Mouse (Mus musculus): ENCODE results near the gene 9030612E09Rik. TPM values are rescaled to one million over a fixed set of nuclear protein-coding genes. Genes with fewer than 3 reads are reported as not detected.

The 9030612E09Rik gene
- polyA plus RNA-seq, 1 experiment from 2014 or later, result 1.6 TPM

GRCm38 (mm10) chr10:43203865-43204264, 29.4 kb downstream of the 9030612E09Rik start:
- Histone ChIP-seq H3K4me2 (replicated peaks) (no peak overlapping the region), H3K9ac (no peak overlapping the region), H3K4me3 (replicated peaks) (no peak overlapping the region), H3K9me3 (replicated peaks) (no peaks in the 10 kb centered on the region), H3K27ac (replicated peaks) (no peak overlapping the region), H3K36me3 (no peaks in the 10 kb centered on the region), H3K4me1 (no peaks in the 10 kb centered on the region), H3K27me3 (no peaks in the 10 kb centered on the region)
- 0 out of 2 replicates have a peak, but pooled peaks have one; percentile 51 for ATAC-seq (ENCODE audit: insufficient number of reproducible peaks, low FRiP score, low TSS enrichment, low read depth)
- 60% methylated on average over 3 of the region's 3 CpGs for WGBS

DNA sequence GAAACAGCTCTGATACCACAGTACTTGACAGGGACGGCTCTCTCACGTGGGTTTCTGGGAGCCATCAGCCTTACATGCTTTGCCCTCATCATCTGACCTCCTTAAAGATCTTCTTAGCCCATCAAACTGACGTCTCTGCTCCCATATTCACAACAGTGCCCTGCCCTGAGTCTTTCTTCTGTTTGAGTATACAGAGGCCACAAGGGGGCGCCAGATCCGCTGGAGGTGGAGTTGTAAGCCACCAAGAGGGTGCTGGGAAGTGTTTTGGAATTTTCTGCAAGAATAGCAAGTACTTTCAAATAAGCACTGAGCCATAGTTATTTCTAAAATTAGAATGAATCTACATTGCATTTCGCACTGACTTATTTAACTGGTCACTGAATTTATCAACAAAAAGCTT, 37.4 kb downstream of the 9030612E09Rik start:
- no peak overlapping the region for H3K4me2 ChIP-seq (replicated peaks)

DNA sequence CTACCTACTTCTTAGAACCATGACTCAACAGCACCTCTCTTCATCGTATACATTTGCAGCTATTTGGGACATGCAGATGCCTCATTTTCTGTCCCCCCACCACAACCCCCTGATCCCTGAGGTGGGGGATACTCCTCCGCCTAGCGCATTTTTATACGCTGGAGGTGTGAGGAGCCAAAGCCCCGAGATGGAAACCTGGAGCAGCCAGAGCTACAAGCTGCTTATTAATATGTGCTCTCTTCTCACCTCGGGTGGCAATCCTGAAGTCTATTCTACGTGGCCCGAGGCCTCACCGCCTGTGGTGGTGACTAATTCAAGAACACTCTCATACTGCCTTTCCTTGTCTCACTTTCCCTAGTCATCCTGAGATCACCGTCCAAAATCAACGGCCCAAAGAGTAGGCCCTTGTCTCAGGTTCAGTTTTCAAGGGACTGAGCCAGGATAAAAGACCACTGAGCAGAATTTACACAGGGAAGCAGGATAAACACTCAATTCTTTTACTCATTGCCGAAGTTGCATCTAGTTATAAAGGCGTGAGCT, 42.9 kb downstream of the 9030612E09Rik start:
- Histone ChIP-seq H3K9me3 (replicated peaks) (no peaks in the 10 kb centered on the region), H3K4me3 (replicated peaks) (no peak overlapping the region), H3K36me3 (no peaks in the 10 kb centered on the region), H3K9ac (no peak overlapping the region), H3K27me3 (no peaks in the 10 kb centered on the region), H3K4me2 (replicated peaks) (no peak overlapping the region), H3K27ac (replicated peaks) (no peak overlapping the region), H3K4me1 (peaks cover 10% of the 10 kb centered on the region)
- 92% methylated on average over 13 of the region's 13 CpGs for WGBS
- no peak for ATAC-seq (ENCODE audit: insufficient number of reproducible peaks, low FRiP score, low TSS enrichment, low read depth)

More for the DNA sequence above, 37.4 kb downstream of the 9030612E09Rik start:
- H3K4me1 ChIP-seq, result no peaks in the 10 kb centered on the region
- H3K27me3 ChIP-seq, result no peaks in the 10 kb centered on the region
- no peak overlapping the region for H3K9ac ChIP-seq
- H3K36me3 ChIP-seq, result no peaks in the 10 kb centered on the region
- no peak overlapping the region for H3K4me3 ChIP-seq (replicated peaks)
- no peaks in the 10 kb centered on the region for H3K9me3 ChIP-seq (replicated peaks)
- 33% methylated on average over 6 of the region's 6 CpGs for WGBS
- peak overlapping the region; percentile 48; the same call in 1 of the 2 replicates for H3K27ac ChIP-seq (replicated peaks)
- ATAC-seq (ENCODE audit: insufficient number of reproducible peaks, low FRiP score, low TSS enrichment, low read depth), result no peak

- 10% methylated on average over 7 of the region's 7 CpGs for WGBS
- Histone ChIP-seq H3K4me1 (peaks cover 10% of the 10 kb centered on the region), H3K27ac (replicated peaks) (peak overlapping the region; percentile 91), H3K9me3 (replicated peaks) (no peaks in the 10 kb centered on the region), H3K4me2 (replicated peaks) (peak overlapping the region; percentile 57), H3K27me3 (no peaks in the 10 kb centered on the region), H3K4me3 (replicated peaks) (peak overlapping the region; percentile 89), H3K9ac (peak overlapping the region; percentile 88), H3K36me3 (no peaks in the 10 kb centered on the region)
- ATAC-seq (ENCODE audit: insufficient number of reproducible peaks, low FRiP score, low TSS enrichment, low read depth), result no peak
These were observed 46.0 kb downstream of the 9030612E09Rik start for GRCm38 (mm10) chr10:43220479-43220878.

GRCm38 (mm10) chr10:43220910-43221625, 46.6 kb downstream of the 9030612E09Rik start, which contains the start of gene Pdss2:
Gene Pdss2, plus strand, starts transcription at chr10:43221486.
- peaks cover 10% of the 10 kb centered on the region for H3K4me1 ChIP-seq
- peak within 1 kb of the TSS; percentile 89 for H3K4me3 ChIP-seq (replicated peaks)
- ATAC-seq (ENCODE audit: insufficient number of reproducible peaks, low FRiP score, low TSS enrichment, low read depth), result peak; percentile 96
- H3K9ac ChIP-seq, result peak within 1 kb of the TSS; percentile 88
- H3K27me3 ChIP-seq, result no peaks in the 10 kb centered on the region
- WGBS, result under 1% methylated on average over 50 of the region's 50 CpGs
- H3K9me3 ChIP-seq (replicated peaks), result no peaks in the 10 kb centered on the region
- peak within 1 kb of the TSS; percentile 91 for H3K4me2 ChIP-seq (replicated peaks)
- H3K36me3 ChIP-seq, result no peaks in the 10 kb centered on the region
- H3K27ac ChIP-seq (replicated peaks), result peak within 1 kb of the TSS; percentile 91

GRCm38 (mm10) chr10:43221659-43222058, 47.2 kb downstream of the 9030612E09Rik start:
- H3K9me3 ChIP-seq (replicated peaks), result no peaks in the 10 kb centered on the region
- under 1% methylated on average over 25 of the region's 25 CpGs for WGBS
- ATAC-seq (ENCODE audit: insufficient number of reproducible peaks, low FRiP score, low TSS enrichment, low read depth), result peak; percentile 49
- no peaks in the 10 kb centered on the region for H3K36me3 ChIP-seq
- H3K4me3 ChIP-seq (replicated peaks), result peak overlapping the region; percentile 89
- H3K27ac ChIP-seq (replicated peaks), result peak overlapping the region; percentile 91
- peak overlapping the region; percentile 91 for H3K4me2 ChIP-seq (replicated peaks)
- H3K27me3 ChIP-seq, result no peaks in the 10 kb centered on the region
- peak overlapping the region; percentile 63 for H3K9ac ChIP-seq
- H3K4me1 ChIP-seq, result peaks cover 11% of the 10 kb centered on the region

DNA sequence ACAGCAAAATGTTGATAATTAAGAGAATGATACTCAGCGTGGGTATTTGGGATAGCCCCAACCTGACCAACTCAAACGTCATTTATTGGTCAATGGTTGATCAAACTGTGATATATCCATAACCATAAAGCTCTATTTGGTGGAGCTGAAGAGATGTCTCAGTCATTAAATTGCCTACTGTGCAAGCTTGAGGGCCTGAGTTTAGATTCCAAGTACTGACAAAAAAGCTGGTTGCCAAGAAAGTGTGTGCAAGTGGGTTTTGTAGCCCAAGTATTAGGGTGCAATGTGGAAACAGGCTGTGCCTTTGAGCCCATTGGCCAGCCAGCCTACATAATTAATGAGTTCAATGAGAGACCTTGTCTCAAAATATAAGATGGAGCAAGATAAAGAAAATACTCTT, 48.9 kb downstream of the 9030612E09Rik start:
- ATAC-seq (ENCODE audit: insufficient number of reproducible peaks, low FRiP score, low TSS enrichment, low read depth), result no peak
- WGBS, result 94% methylated on average over 2 of the region's 2 CpGs
- peaks cover 12% of the 10 kb centered on the region for H3K4me1 ChIP-seq
- no peaks in the 10 kb centered on the region for H3K9me3 ChIP-seq (replicated peaks)
- no peaks in the 10 kb centered on the region for H3K27me3 ChIP-seq
- no peak overlapping the region for H3K9ac ChIP-seq
- H3K27ac ChIP-seq (replicated peaks), result no peak overlapping the region
- no peak overlapping the region for H3K4me3 ChIP-seq (replicated peaks)
- no peak overlapping the region for H3K4me2 ChIP-seq (replicated peaks)
- no peaks in the 10 kb centered on the region for H3K36me3 ChIP-seq

Other genes starting within 250 kb of the 9030612E09Rik start
- 3.5 and 3.7 TPM in 2 replicates for gene Sobp, start 174 bp upstream of the 9030612E09Rik start, polyA plus RNA-seq (2015; fragmentation: Nextera tagmentation; extraction: Ambion mirVana)
- gene Pdss2, start 46.8 kb downstream of the 9030612E09Rik start, polyA plus RNA-seq (2015; fragmentation: Nextera tagmentation; extraction: Ambion mirVana), result 10.2 and 11.2 TPM in 2 replicates

Data from embryonic facial prominence, embryonic 15.5 days (tissue).